Mouse (Mus musculus): ENCODE data around the gene Ly6g. TPM values are rescaled to one million over a fixed set of nuclear protein-coding genes. Genes with fewer than 3 reads are reported as not detected.

The Ly6g gene
- total RNA-seq, 4 experiments from 2014 or later, result not detected

Other genes with a start within 250 kb of the Ly6g start
- gene Ly6i, start 171.8 kb upstream of the Ly6g start, total RNA-seq (2022), result not detected
- 10 to 100 TPM; 35.0 to 42.8 (median 39.1) TPM for gene Ly6a, start 157.2 kb upstream of the Ly6g start, total RNA-seq (2022)
- gene Ly6c1, start 106.4 kb upstream of the Ly6g start, total RNA-seq (2022), result 10 to 100 TPM; 67.7 to 88.4 (median 78.3) TPM
- gene Ly6c2, start 43.3 kb upstream of the Ly6g start, total RNA-seq (2022), result 1 to 10 TPM; 1.8 to 3.3 (median 3.1) TPM
- under 1 TPM in 1 of 4 experiments, not detected in 3; 0.27 TPM for gene BC025446, start 61.1 kb downstream of the Ly6g start, total RNA-seq (2022)
- not detected for gene Ly6f, start 113.2 kb downstream of the Ly6g start, total RNA-seq (2022)